Mouse (Mus musculus): Measurements from ENCODE around the gene Flrt1. TPM values are rescaled to one million over a fixed set of nuclear protein-coding genes. Genes with fewer than 3 reads are reported as not detected.
A peak's percentile ranks its signal among the peaks of the same experiment; 100 is the strongest.

Gene Flrt1
- polyA plus RNA-seq, 1 experiment from 2014 or later, result 5.4 TPM

GRCm38 (mm10) chr19:7110097-7110496 lies 4.6 kb upstream of the Flrt1 start:
- WGBS, result 12% methylated on average over 5 of the region's 5 CpGs
- H3K27me3 ChIP-seq (ENCODE audit: insufficient read depth, low read length), result peaks cover 14% of the 10 kb centered on the region
- no peak overlapping the region for H3K27ac ChIP-seq (ENCODE audit: low read length)
- peaks cover 65% of the 10 kb centered on the region for H3K4me1 ChIP-seq (ENCODE audit: insufficient read depth, low read length)
- H3K4me3 ChIP-seq (ENCODE audit: low read length), result no peak overlapping the region
- ATAC-seq (ENCODE audit: low FRiP score, low TSS enrichment), result no peak
- H3K9me3 ChIP-seq (ENCODE audit: low read length), result no peaks in the 10 kb centered on the region
- H3K9ac ChIP-seq (replicated peaks; ENCODE audit: low read length), result no peak overlapping the region
- no peak overlapping the region for H3K4me2 ChIP-seq (replicated peaks; ENCODE audit: low read depth, low read length)
- no peaks in the 10 kb centered on the region for H3K36me3 ChIP-seq (ENCODE audit: insufficient read depth, low read length)

GRCm38 (mm10) chr19:7108114-7108905 lies 2.8 kb upstream of the Flrt1 start:
- peaks cover 5% of the 10 kb centered on the region; the same call in 1 of the 2 replicates for H3K27me3 ChIP-seq (ENCODE audit: insufficient read depth, low read length)
- H3K27ac ChIP-seq (ENCODE audit: low read length), result no peak overlapping the region
- H3K4me1 ChIP-seq (ENCODE audit: insufficient read depth, low read length), result peaks cover 70% of the 10 kb centered on the region
- H3K9ac ChIP-seq (replicated peaks; ENCODE audit: low read length), result no peak overlapping the region
- H3K36me3 ChIP-seq (ENCODE audit: insufficient read depth, low read length), result no peaks in the 10 kb centered on the region
- H3K9me3 ChIP-seq (ENCODE audit: low read length), result no peaks in the 10 kb centered on the region
- H3K4me3 ChIP-seq (ENCODE audit: low read length), result no peak overlapping the region
- WGBS, result 58% methylated on average over 6 of the region's 6 CpGs
- ATAC-seq (ENCODE audit: low FRiP score, low TSS enrichment), result no peak
- no peak overlapping the region for H3K4me2 ChIP-seq (replicated peaks; ENCODE audit: low read depth, low read length)

- H3K4me3 ChIP-seq (ENCODE audit: low read length), result no peak overlapping the region
- 70% methylated on average over 4 of the region's 4 CpGs for WGBS
- H3K9ac ChIP-seq (replicated peaks; ENCODE audit: low read length), result no peak overlapping the region
- no peak overlapping the region for H3K4me2 ChIP-seq (replicated peaks; ENCODE audit: low read depth, low read length)
- ATAC-seq (ENCODE audit: low FRiP score, low TSS enrichment), result no peak
- peaks cover 3% of the 10 kb centered on the region; the same call in 1 of the 2 replicates for H3K27me3 ChIP-seq (ENCODE audit: insufficient read depth, low read length)
- H3K9me3 ChIP-seq (ENCODE audit: low read length), result no peaks in the 10 kb centered on the region
- no peaks in the 10 kb centered on the region for H3K36me3 ChIP-seq (ENCODE audit: insufficient read depth, low read length)
- H3K27ac ChIP-seq (ENCODE audit: low read length), result no peak overlapping the region
- peaks cover 69% of the 10 kb centered on the region for H3K4me1 ChIP-seq (ENCODE audit: insufficient read depth, low read length)
These were observed 1.6 kb upstream of the Flrt1 start for GRCm38 (mm10) chr19:7107174-7107573.

GRCm38 (mm10) chr19:7106566-7106965 lies 1.0 kb upstream of the Flrt1 start:
- ATAC-seq (ENCODE audit: low FRiP score, low TSS enrichment), result no peak
- H3K9me3 ChIP-seq (ENCODE audit: low read length), result no peaks in the 10 kb centered on the region
- no peak overlapping the region for H3K9ac ChIP-seq (replicated peaks; ENCODE audit: low read length)
- H3K4me3 ChIP-seq (ENCODE audit: low read length), result no peak overlapping the region
- H3K4me2 ChIP-seq (replicated peaks; ENCODE audit: low read depth, low read length), result no peak overlapping the region
- H3K27ac ChIP-seq (ENCODE audit: low read length), result no peak overlapping the region
- H3K27me3 ChIP-seq (ENCODE audit: insufficient read depth, low read length), result peaks cover 4% of the 10 kb centered on the region
- no peaks in the 10 kb centered on the region for H3K36me3 ChIP-seq (ENCODE audit: insufficient read depth, low read length)
- H3K4me1 ChIP-seq (ENCODE audit: insufficient read depth, low read length), result peaks cover 64% of the 10 kb centered on the region
- WGBS, result 90% methylated on average over 2 of the region's 2 CpGs

- Histone ChIP-seq H3K4me3 (ENCODE audit: low read length) (0 out of 2 replicates have a peak overlapping the region, but pooled peaks have one; percentile 5), H3K36me3 (ENCODE audit: insufficient read depth, low read length) (no peaks in the 10 kb centered on the region), H3K4me2 (replicated peaks; ENCODE audit: low read depth, low read length) (peak overlapping the region; percentile 26), H3K4me1 (ENCODE audit: insufficient read depth, low read length) (peaks cover 42% of the 10 kb centered on the region), H3K9ac (replicated peaks; ENCODE audit: low read length) (peak overlapping the region; percentile 54), H3K27me3 (ENCODE audit: insufficient read depth, low read length) (peaks cover 7% of the 10 kb centered on the region), H3K9me3 (ENCODE audit: low read length) (no peaks in the 10 kb centered on the region), H3K27ac (ENCODE audit: low read length) (no peak overlapping the region)
- ATAC-seq (ENCODE audit: low FRiP score, low TSS enrichment), result peak; percentile 40; the same call in 1 of the 2 replicates
- 18% methylated on average over 19 of the region's 19 CpGs for WGBS
These were observed 1.5 kb downstream of the Flrt1 start for GRCm38 (mm10) chr19:7103993-7104401.

GRCm38 (mm10) chr19:7103349-7103992 lies 2.1 kb downstream of the Flrt1 start:
- Histone ChIP-seq H3K4me3 (ENCODE audit: low read length) (no peak overlapping the region), H3K9me3 (ENCODE audit: low read length) (no peaks in the 10 kb centered on the region), H3K36me3 (ENCODE audit: insufficient read depth, low read length) (no peaks in the 10 kb centered on the region), H3K27ac (ENCODE audit: low read length) (peak overlapping the region; percentile 31), H3K27me3 (ENCODE audit: insufficient read depth, low read length) (peaks cover 7% of the 10 kb centered on the region), H3K4me2 (replicated peaks; ENCODE audit: low read depth, low read length) (peak overlapping the region; percentile 26), H3K4me1 (ENCODE audit: insufficient read depth, low read length) (peaks cover 42% of the 10 kb centered on the region), H3K9ac (replicated peaks; ENCODE audit: low read length) (peak overlapping the region; percentile 54)
- ATAC-seq (ENCODE audit: low FRiP score, low TSS enrichment), result no peak
- 58% methylated on average over 4 of the region's 4 CpGs for WGBS

- Histone ChIP-seq H3K9me3 (ENCODE audit: low read length) (no peaks in the 10 kb centered on the region), H3K27me3 (ENCODE audit: insufficient read depth, low read length) (peaks cover 10% of the 10 kb centered on the region), H3K36me3 (ENCODE audit: insufficient read depth, low read length) (no peaks in the 10 kb centered on the region), H3K4me3 (ENCODE audit: low read length) (no peak overlapping the region), H3K9ac (replicated peaks; ENCODE audit: low read length) (no peak overlapping the region), H3K27ac (ENCODE audit: low read length) (no peak overlapping the region), H3K4me1 (ENCODE audit: insufficient read depth, low read length) (peaks cover 39% of the 10 kb centered on the region), H3K4me2 (replicated peaks; ENCODE audit: low read depth, low read length) (no peak overlapping the region)
- no peak for ATAC-seq (ENCODE audit: low FRiP score, low TSS enrichment)
- 80% methylated on average over 10 of the region's 10 CpGs for WGBS
These were observed 3.5 kb downstream of the Flrt1 start for GRCm38 (mm10) chr19:7102039-7102438.

GRCm38 (mm10) chr19:7099620-7100155 lies 5.8 kb downstream of the Flrt1 start:
- Histone ChIP-seq H3K9ac (replicated peaks; ENCODE audit: low read length) (no peak overlapping the region), H3K4me3 (ENCODE audit: low read length) (no peak overlapping the region), H3K27ac (ENCODE audit: low read length) (no peak overlapping the region), H3K27me3 (ENCODE audit: insufficient read depth, low read length) (peaks cover 12% of the 10 kb centered on the region), H3K36me3 (ENCODE audit: insufficient read depth, low read length) (no peaks in the 10 kb centered on the region), H3K9me3 (ENCODE audit: low read length) (no peaks in the 10 kb centered on the region), H3K4me2 (replicated peaks; ENCODE audit: low read depth, low read length) (no peak overlapping the region), H3K4me1 (ENCODE audit: insufficient read depth, low read length) (peaks cover 24% of the 10 kb centered on the region)
- 70% methylated on average over 3 of the region's 3 CpGs for WGBS
- ATAC-seq (ENCODE audit: low FRiP score, low TSS enrichment), result no peak

- ATAC-seq (ENCODE audit: low FRiP score, low TSS enrichment), result no peak
- H3K36me3 ChIP-seq (ENCODE audit: insufficient read depth, low read length), result no peaks in the 10 kb centered on the region
- H3K4me1 ChIP-seq (ENCODE audit: insufficient read depth, low read length), result peaks cover 19% of the 10 kb centered on the region
- no peak overlapping the region for H3K4me2 ChIP-seq (replicated peaks; ENCODE audit: low read depth, low read length)
- H3K9me3 ChIP-seq (ENCODE audit: low read length), result no peaks in the 10 kb centered on the region
- H3K27ac ChIP-seq (ENCODE audit: low read length), result no peak overlapping the region
- H3K4me3 ChIP-seq (ENCODE audit: low read length), result no peak overlapping the region
- H3K9ac ChIP-seq (replicated peaks; ENCODE audit: low read length), result no peak overlapping the region
- 77% methylated on average over 5 of the region's 5 CpGs for whole genome bisulfite sequencing
- H3K27me3 ChIP-seq (ENCODE audit: insufficient read depth, low read length), result peaks cover 10% of the 10 kb centered on the region
These were observed 12.8 kb downstream of the Flrt1 start for GRCm38 (mm10) chr19:7092756-7093155.
